Mouse (Mus musculus) CH12.LX (cell line): ENCODE measurements around the gene Nr2c1. TPM values are rescaled to one million over a fixed set of nuclear protein-coding genes. Genes with fewer than 3 reads are reported as not detected.

Experiments
- DNase-seq: peaks from one replicate; pipeline ENCODE4 v3.0.0-alpha.2; 2013; ENCODE audit errors: extremely low read depth
- H3K27ac ChIP-seq: 2 replicates; pipeline ENCODE4 v1.5.1; 2012; ENCODE audit warnings: low read depth, mild to moderate bottlenecking, control low read depth, moderate library complexity; ENCODE audit not compliant: insufficient read depth
- H3K27me3 ChIP-seq: replicated peaks from 2 replicates; pipeline ENCODE3; 2012; ENCODE audit warnings: inconsistent platforms
- H3K36me3 ChIP-seq, 2 experiments: replicated peaks in 1 of 2; 2 replicates each; pipeline versions ENCODE3 to v1.6.1; 2012; ENCODE audit warnings: inconsistent platforms in 1 of 2, low read length in 1 of 2, mild to moderate bottlenecking in 1 of 2, mixed read lengths in 1 of 2, moderate library complexity in 1 of 2; ENCODE audit not compliant: control insufficient read depth in 1 of 2, insufficient read depth in 1 of 2
- H3K4me1 ChIP-seq, 2 experiments: 2 replicates each; pipeline ENCODE4 v1.6.1; 2012; ENCODE audit warnings: inconsistent platforms in 1 of 2, moderate library complexity in 1 of 2; ENCODE audit not compliant: insufficient read depth in 2 of 2, control insufficient read depth in 1 of 2
- H3K4me2 ChIP-seq: 2 replicates; pipeline ENCODE4 v1.6.1; 2012; ENCODE audit warnings: low read depth, mild to moderate bottlenecking, control low read depth; ENCODE audit not compliant: poor library complexity, insufficient read depth, severe bottlenecking
- H3K4me3 ChIP-seq, 3 experiments: fragments of 150-350 bp in 1 of 3; sonication (generic) in 1 of 3; replicated peaks in 1 of 3; 2 replicates each; pipeline versions ENCODE3 to v1.5.1; 2011 to 2012; ENCODE audit warnings: low read depth in 2 of 3, low read length in 2 of 3, mild to moderate bottlenecking in 2 of 3, moderate library complexity in 2 of 3, control low read depth in 1 of 3, improper control_type of control experiment in 1 of 3, inconsistent platforms in 1 of 3, mixed read lengths in 1 of 3; ENCODE audit not compliant: poor library complexity in 1 of 3
- H3K79me2 ChIP-seq: replicated peaks from 2 replicates; pipeline ENCODE4 v1.6.1; 2012; ENCODE audit warnings: mild to moderate bottlenecking, moderate library complexity; ENCODE audit not compliant: control insufficient read depth, poor library complexity, insufficient read depth, severe bottlenecking; ENCODE audit errors: extremely low read depth
- H3K9ac ChIP-seq: 2 replicates; pipeline ENCODE4 v1.6.1; 2012; ENCODE audit warnings: low read depth, mild to moderate bottlenecking, control low read depth, moderate library complexity; ENCODE audit not compliant: insufficient read depth
- H3K9me3 ChIP-seq: replicated peaks from 2 replicates; pipeline ENCODE3; 2012; ENCODE audit warnings: low read length, inconsistent platforms, mixed read lengths
- BHLHE40 ChIP-seq: IDR thresholded peaks from 2 replicates; pipeline ENCODE4 v1.6.1; 2011; ENCODE audit warnings: mild to moderate bottlenecking, low read depth, low read length, improper control_type of control experiment
- CHD1 ChIP-seq: IDR thresholded peaks from 2 replicates; pipeline ENCODE4 v1.6.1; 2012; ENCODE audit warnings: low read depth, low read length, improper control_type of control experiment, inconsistent platforms
- E2F4 ChIP-seq: IDR thresholded peaks from 2 replicates; pipeline ENCODE4 v1.6.1; 2011; ENCODE audit warnings: low read depth, low read length, improper control_type of control experiment; ENCODE audit not compliant: insufficient replicate concordance
- ELF1 ChIP-seq: IDR thresholded peaks from 2 replicates; pipeline ENCODE4 v1.6.1; 2014; ENCODE audit warnings: low read depth, mild to moderate bottlenecking, inconsistent platforms, low read length, improper control_type of control experiment
- ETS1 ChIP-seq: conservative IDR thresholded peaks from 2 replicates; pipeline ENCODE4 v1.6.1; 2012; ENCODE audit warnings: low read depth, mild to moderate bottlenecking, inconsistent platforms, low read length, improper control_type of control experiment, moderate library complexity
- GABPA ChIP-seq: IDR thresholded peaks from 2 replicates; pipeline ENCODE4 v1.6.1; 2012; ENCODE audit warnings: low read depth, low read length, improper control_type of control experiment, inconsistent platforms; ENCODE audit not compliant: insufficient replicate concordance
- HCFC1 ChIP-seq: IDR thresholded peaks from 2 replicates; pipeline ENCODE4 v1.6.1; 2012; ENCODE audit warnings: low read depth, mild to moderate bottlenecking, inconsistent platforms, low read length, improper control_type of control experiment
- IRF4 ChIP-seq: IDR thresholded peaks from 2 replicates; pipeline ENCODE4 v1.6.1; 2014; ENCODE audit warnings: low read depth, mild to moderate bottlenecking, inconsistent platforms, low read length, improper control_type of control experiment
- JUN ChIP-seq: IDR thresholded peaks from 2 replicates; pipeline ENCODE4 v1.6.1; 2011; ENCODE audit warnings: low read depth, mild to moderate bottlenecking, low read length, improper control_type of control experiment, moderate library complexity; ENCODE audit not compliant: insufficient read depth
- JUND ChIP-seq: conservative IDR thresholded peaks from 2 replicates; pipeline ENCODE4 v1.6.1; 2011; ENCODE audit warnings: low read depth, low read length, improper control_type of control experiment
- MAFK ChIP-seq: IDR thresholded peaks from 2 replicates; pipeline ENCODE4 v1.6.1; 2011; ENCODE audit warnings: low read length, improper control_type of control experiment; ENCODE audit not compliant: insufficient replicate concordance
- MYC ChIP-seq: IDR thresholded peaks from 2 replicates; pipeline ENCODE4 v1.6.1; 2011; ENCODE audit warnings: low read depth, mild to moderate bottlenecking, improper control_type of control experiment, low read length
- PAX5 ChIP-seq: IDR thresholded peaks from 2 replicates; pipeline ENCODE4 v1.6.1; 2012; ENCODE audit warnings: low read length, inconsistent platforms, mixed read lengths
- RAD21 ChIP-seq: IDR thresholded peaks from 2 replicates; pipeline ENCODE4 v1.6.1; 2011; ENCODE audit warnings: low read depth, mild to moderate bottlenecking, low read length, improper control_type of control experiment, moderate library complexity
- SIN3A ChIP-seq: IDR thresholded peaks from 2 replicates; pipeline ENCODE4 v1.6.1; 2012; ENCODE audit warnings: low read length, improper control_type of control experiment, inconsistent platforms
- SMC3 ChIP-seq: IDR thresholded peaks from 2 replicates; pipeline ENCODE4 v1.6.1; 2011; ENCODE audit warnings: low read depth, low read length, improper control_type of control experiment
- TCF12 ChIP-seq: IDR thresholded peaks from 2 replicates; pipeline ENCODE4 v1.6.1; 2014; ENCODE audit warnings: low read depth, mild to moderate bottlenecking, inconsistent platforms, low read length, improper control_type of control experiment
- UBTF ChIP-seq: IDR thresholded peaks from 2 replicates; pipeline ENCODE4 v1.6.1; 2012; ENCODE audit warnings: low read depth, mild to moderate bottlenecking, inconsistent platforms, low read length, improper control_type of control experiment, moderate library complexity
- USF2 ChIP-seq: conservative IDR thresholded peaks from 2 replicates; pipeline ENCODE4 v1.6.1; 2011; ENCODE audit warnings: low read depth, low read length, improper control_type of control experiment
- ZC3H11A ChIP-seq: IDR thresholded peaks from 2 replicates; pipeline ENCODE4 v1.6.1; 2012; ENCODE audit warnings: low read depth, mild to moderate bottlenecking, inconsistent platforms, low read length, improper control_type of control experiment
- ZNF384 ChIP-seq: IDR thresholded peaks from 2 replicates; pipeline ENCODE4 v1.6.1; 2012; ENCODE audit warnings: low read depth, low read length, improper control_type of control experiment, inconsistent platforms
- dilution Hi-C: fragments of 300-500 bp; cut with MboI; formaldehyde crosslinking; loops from 2 replicates; pipeline ENCODE4 v1.14.3; 2020; ENCODE audit warnings: low sequenced_read_pairs; ENCODE audit not compliant: extremely low pct_unique_long_range_greater_than_20kb, extremely low pct_ligation_motif_present
- in situ Hi-C: fragments of 300-500 bp; cut with MboI; formaldehyde crosslinking; loops from 3 replicates; pipeline ENCODE4 v1.14.3; 2019; ENCODE audit warnings: low sequenced_read_pairs, low pct_ligation_motif_present, low pct_unique_long_range_greater_than_20kb, mixed read lengths
- polyA plus RNA-seq: library from polyadenylated mRNA; unstranded; fragments of >175 nt; gene quantifications from 2 replicates; pipeline ENCODE4 v1.2.1, GENCODE M21; 2012; ENCODE audit warnings: low read depth; ENCODE audit not compliant: insufficient read length
- total RNA-seq, 2 experiments: library from RNA; depleted of rRNA; stranded (reverse); fragments of 300-350 nt in 1 of 2; fragments of >200 nt in 1 of 2; gene quantifications; 2 replicates each; pipeline ENCODE4 v1.2.3; 2012 to 2014

Gene Nr2c1
- total and polyA plus RNA-seq, 3 experiments, result 3.6 to 6.5 (median 5.7) TPM

DNA sequence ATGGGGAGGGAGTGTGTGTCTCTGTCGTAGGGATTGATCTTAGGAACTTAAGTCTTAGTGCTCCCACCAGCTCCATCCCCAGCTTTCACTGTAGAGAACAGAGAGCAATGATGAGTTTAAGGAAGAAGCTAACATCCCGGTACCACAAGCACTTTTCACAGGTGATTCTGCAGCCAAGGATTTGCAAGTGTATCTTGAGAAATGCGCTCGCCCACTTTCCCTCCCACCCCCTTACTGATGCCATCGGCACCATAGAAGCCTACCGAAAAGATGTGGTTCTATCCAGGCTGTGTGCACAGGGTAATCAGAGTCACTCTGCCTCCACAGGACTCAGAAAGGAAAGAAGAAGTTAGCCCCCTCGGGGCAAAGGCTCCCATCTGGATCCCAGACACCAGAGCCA is 14.1 kb upstream of the Nr2c1 start:
- H3K9me3 ChIP-seq, result no peaks in the 10 kb centered on the region
- TF ChIP-seq RAD21 (no peak), ELF1 (no peak), HCFC1 (no peak)
- TF ChIP-seq, all 38 proteins: peak for 0

DNA sequence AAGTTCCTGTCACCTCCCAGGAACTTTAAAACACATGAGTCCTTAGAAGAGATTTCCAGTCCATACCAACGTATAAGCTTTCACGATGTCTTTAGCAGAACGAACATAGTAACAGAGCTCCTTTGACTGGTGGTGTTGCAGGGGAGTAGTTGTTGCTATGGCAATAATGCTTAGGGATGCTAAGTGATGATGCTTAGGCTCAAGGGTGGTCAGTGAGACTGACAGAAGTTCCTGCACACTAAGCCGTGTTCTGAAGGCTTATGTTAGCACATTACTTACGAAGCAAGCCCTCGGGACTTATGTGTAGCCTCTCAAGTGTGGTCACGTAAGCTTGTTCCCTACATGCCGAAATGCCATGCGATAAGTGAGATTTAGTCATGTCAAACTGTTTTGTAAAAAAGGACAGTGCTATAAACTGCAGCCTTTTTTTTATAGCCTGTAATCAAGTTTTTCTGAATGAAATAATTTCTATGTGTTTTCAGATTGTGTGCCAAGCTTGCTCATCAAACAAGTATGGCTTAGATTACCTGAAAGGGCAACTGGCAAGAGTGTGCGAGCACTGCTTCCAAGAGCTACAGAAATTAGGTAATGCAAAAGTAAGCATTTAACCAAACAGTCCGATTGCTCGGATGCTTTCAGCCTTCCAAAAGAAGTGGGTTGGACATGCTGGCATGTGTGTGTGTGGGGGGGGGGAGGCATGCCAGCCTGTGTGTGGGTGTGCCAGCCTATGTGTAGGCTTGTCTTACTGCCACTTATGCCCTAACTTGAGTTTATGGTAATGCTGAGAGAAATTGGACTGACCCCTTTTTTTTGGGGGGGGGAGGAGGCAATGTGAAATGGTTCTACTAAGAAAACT is 13.1 kb upstream of the Nr2c1 start:
- Histone ChIP-seq H3K4me2 (no peak overlapping the region), H3K36me3 (peaks cover 47 to 77% of the 10 kb centered on the region in 2 experiments), H3K79me2 (no peaks in the 10 kb centered on the region), H3K27ac (no peak overlapping the region), H3K9ac (no peak overlapping the region), H3K4me1 (no peaks in the 10 kb centered on the region), H3K4me3 (no peak overlapping the region), H3K9me3 (no peaks in the 10 kb centered on the region), H3K27me3 (no peaks in the 10 kb centered on the region)
- no peak for TF ChIP-seq GABPA
- no peak for TF ChIP-seq IRF4
- no peak for TF ChIP-seq PAX5
- no peak for TF ChIP-seq MYC
- in situ Hi-C loops (no loop called here), dilution Hi-C loops (no loop called here)
- DNase-seq, result no peak

More for the DNA sequence above, 14.1 kb upstream of the Nr2c1 start:
- no peak overlapping the region for H3K9ac ChIP-seq
- no peaks in the 10 kb centered on the region for H3K79me2 ChIP-seq
- no peaks in the 10 kb centered on the region for H3K27me3 ChIP-seq
- no peak for DNase-seq
- no peak overlapping the region for H3K4me3 ChIP-seq
- in situ Hi-C loops, result no loop called here
- peaks cover 47 to 77% of the 10 kb centered on the region in 2 experiments for H3K36me3 ChIP-seq
- H3K27ac ChIP-seq, result no peak overlapping the region
- no peak overlapping the region for H3K4me2 ChIP-seq
- no peaks in the 10 kb centered on the region for H3K4me1 ChIP-seq
- dilution Hi-C loops, result no loop called here

DNA sequence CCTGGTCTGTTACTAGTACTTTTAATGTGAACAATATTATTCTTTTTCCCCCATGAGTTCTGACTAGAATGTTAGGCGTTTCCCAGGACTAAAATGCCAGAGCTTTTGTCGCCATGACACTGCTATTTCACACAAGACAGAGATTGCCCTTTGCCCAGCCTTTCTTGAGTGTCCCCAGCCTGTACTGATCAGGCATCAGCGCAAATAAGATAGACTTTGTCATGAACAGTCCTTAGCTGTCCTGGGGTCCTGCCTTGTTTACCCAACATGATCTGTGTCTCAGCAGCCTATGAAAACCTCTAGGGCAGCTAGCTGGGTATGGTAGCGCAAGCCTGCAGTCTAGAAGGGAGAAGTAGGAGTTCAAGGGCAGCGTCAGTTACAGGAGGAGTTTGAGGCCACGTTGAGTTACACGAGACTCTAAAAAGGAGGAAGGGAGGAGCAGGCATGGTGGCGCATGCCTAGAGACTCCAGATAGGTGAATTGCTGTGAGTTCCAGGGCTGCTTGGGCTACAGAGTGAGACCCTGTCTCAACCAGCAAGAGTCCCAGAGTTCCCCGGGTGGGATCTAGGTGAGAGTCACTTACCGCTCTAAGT is 8.8 kb upstream of the Nr2c1 start:
- no peak overlapping the region for H3K4me2 ChIP-seq
- TF ChIP-seq MYC, result no peak
- no peak for TF ChIP-seq SMC3
- TF ChIP-seq E2F4, result no peak
- no peak for TF ChIP-seq UBTF
- TF ChIP-seq ZNF384, result no peak
- no peak for TF ChIP-seq USF2
- no peak for TF ChIP-seq PAX5
- TF ChIP-seq MAFK, result no peak
- no peak for TF ChIP-seq JUN
- TF ChIP-seq ETS1, result no peak
- TF ChIP-seq CHD1, result no peak
- TF ChIP-seq TCF12, result no peak
- TF ChIP-seq BHLHE40, result no peak
- no peak for TF ChIP-seq ZC3H11A
- no peak for TF ChIP-seq JUND
- no peak for TF ChIP-seq GABPA
- TF ChIP-seq SIN3A, result no peak
- no peak for DNase-seq
- dilution Hi-C loops, result no loop called here
- H3K36me3 ChIP-seq, result peaks cover 53 to 84% of the 10 kb centered on the region in 2 experiments
- H3K9me3 ChIP-seq, result no peaks in the 10 kb centered on the region
- no peaks in the 10 kb centered on the region for H3K79me2 ChIP-seq
- in situ Hi-C loops, result no loop called here
- no peak overlapping the region for H3K9ac ChIP-seq
- no peaks in the 10 kb centered on the region for H3K4me1 ChIP-seq
- no peaks in the 10 kb centered on the region for H3K27me3 ChIP-seq
- H3K27ac ChIP-seq, result no peak overlapping the region
- no peak overlapping the region for H3K4me3 ChIP-seq
